Mouse (Mus musculus): ENCODE measurements around the gene Psors1c2. TPM values are rescaled to one million over a fixed set of nuclear protein-coding genes. Genes with fewer than 3 reads are reported as not detected.
A peak's percentile ranks its signal among the peaks of the same experiment; 100 is the strongest.

The Psors1c2 gene
- polyA plus RNA-seq, 1 experiment from 2014 or later, result 1.9 TPM

DNA sequence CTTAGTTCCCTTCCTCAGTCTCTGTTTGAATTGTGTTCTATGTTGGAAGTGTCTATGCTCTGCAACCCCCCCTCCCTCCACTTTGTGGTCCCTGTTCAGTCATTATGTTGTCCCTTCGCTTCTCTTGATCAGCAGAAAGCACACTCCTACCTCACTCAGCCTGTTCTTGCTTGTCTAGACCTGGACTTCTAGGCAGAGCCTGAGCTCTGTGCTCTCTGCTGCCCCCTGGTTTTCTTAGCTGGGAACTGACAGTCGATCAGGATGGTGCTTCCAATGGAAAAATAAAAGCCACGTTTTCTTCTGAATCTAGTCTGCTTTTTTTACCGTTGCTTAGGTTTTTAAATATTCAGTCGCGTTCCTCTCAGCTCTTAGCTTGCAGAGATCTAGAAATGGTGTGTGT is 1.3 kb downstream of the Psors1c2 start:
- peak; percentile 78 for ATAC-seq (ENCODE audit: low read depth)
- Histone ChIP-seq H3K27ac (replicated peaks; ENCODE audit: low read depth, low read length) (no peak overlapping the region), H3K27me3 (replicated peaks; ENCODE audit: control insufficient read depth, insufficient read depth, low read length) (no peaks in the 10 kb centered on the region), H3K4me3 (ENCODE audit: low read depth, low read length) (no peak overlapping the region), H3K4me2 (ENCODE audit: low read depth, low read length) (no peak overlapping the region), H3K36me3 (ENCODE audit: control insufficient read depth, insufficient read depth, low read length) (peaks cover 17% of the 10 kb centered on the region), H3K9me3 (ENCODE audit: control insufficient read depth, low read length) (no peaks in the 10 kb centered on the region), H3K9ac (ENCODE audit: low read depth, low read length) (no peak overlapping the region), H3K4me1 (ENCODE audit: control insufficient read depth, insufficient read depth, low read length) (no peaks in the 10 kb centered on the region)
- 9% methylated on average over 6 of the region's 6 CpGs for WGBS
- DNase-seq (ENCODE audit: low spot score), result peak; percentile 85

DNA sequence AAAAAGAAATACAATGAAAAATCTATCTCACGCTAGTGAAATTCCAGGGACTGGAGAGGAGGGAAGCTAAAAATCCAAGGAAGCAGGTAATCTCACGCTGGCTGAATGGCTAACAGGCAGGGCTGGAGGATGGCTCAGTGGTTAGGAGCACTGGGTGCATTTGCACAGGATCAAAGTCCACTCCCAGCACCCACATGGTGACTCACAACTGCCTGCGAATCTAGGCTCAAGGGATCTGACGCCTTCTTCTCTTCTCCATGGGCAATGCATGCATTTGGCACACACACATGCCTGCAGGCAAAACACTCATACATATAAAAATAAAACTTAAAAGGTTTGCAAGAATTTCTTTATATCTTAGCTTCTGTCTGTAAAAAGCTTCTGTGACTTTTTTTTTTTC is 4.4 kb downstream of the Psors1c2 start:
- no peak overlapping the region for H3K27ac ChIP-seq (replicated peaks; ENCODE audit: low read depth, low read length)
- H3K9ac ChIP-seq (ENCODE audit: low read depth, low read length), result no peak overlapping the region
- no peaks in the 10 kb centered on the region for H3K4me1 ChIP-seq (ENCODE audit: control insufficient read depth, insufficient read depth, low read length)
- H3K4me3 ChIP-seq (ENCODE audit: low read depth, low read length), result no peak overlapping the region
- no peaks in the 10 kb centered on the region for H3K36me3 ChIP-seq (ENCODE audit: control insufficient read depth, insufficient read depth, low read length)
- 83% methylated on average over 4 of the region's 4 CpGs for WGBS
- DNase-seq (ENCODE audit: low spot score), result no peak
- H3K4me2 ChIP-seq (ENCODE audit: low read depth, low read length), result no peak overlapping the region
- no peaks in the 10 kb centered on the region for H3K9me3 ChIP-seq (ENCODE audit: control insufficient read depth, low read length)
- H3K27me3 ChIP-seq (replicated peaks; ENCODE audit: control insufficient read depth, insufficient read depth, low read length), result no peaks in the 10 kb centered on the region
- ATAC-seq (ENCODE audit: low read depth), result no peak

DNA sequence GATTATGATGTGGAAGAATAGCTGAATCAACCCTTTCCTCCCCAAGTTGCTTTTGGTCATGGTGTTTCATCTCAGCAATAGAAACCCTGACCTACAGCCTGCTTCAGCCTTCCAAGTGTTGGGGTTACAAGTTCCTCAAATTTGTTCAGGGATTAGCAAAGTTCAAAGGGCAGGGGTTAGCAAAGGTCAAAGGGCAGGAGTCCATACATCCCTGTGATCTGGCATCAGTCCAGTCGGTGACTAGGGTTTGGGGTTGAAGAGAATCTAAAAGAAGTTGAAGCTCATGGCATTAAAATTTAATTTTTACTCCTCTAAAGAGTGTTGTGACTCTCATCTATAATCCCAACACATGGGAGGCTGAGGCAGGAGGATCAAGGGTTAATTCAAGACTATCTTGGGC is 5.5 kb downstream of the Psors1c2 start:
- ATAC-seq (ENCODE audit: low read depth) (no peak), DNase-seq (ENCODE audit: low spot score) (no peak)
- no peaks in the 10 kb centered on the region for H3K9me3 ChIP-seq (ENCODE audit: control insufficient read depth, low read length)
- no peak overlapping the region for H3K27ac ChIP-seq (replicated peaks; ENCODE audit: low read depth, low read length)
- no peak overlapping the region for H3K9ac ChIP-seq (ENCODE audit: low read depth, low read length)
- WGBS, result 74% methylated on average over 1 of the region's 1 CpGs
- no peaks in the 10 kb centered on the region for H3K27me3 ChIP-seq (replicated peaks; ENCODE audit: control insufficient read depth, insufficient read depth, low read length)
- no peaks in the 10 kb centered on the region for H3K4me1 ChIP-seq (ENCODE audit: control insufficient read depth, insufficient read depth, low read length)
- no peak overlapping the region for H3K4me2 ChIP-seq (ENCODE audit: low read depth, low read length)
- H3K36me3 ChIP-seq (ENCODE audit: control insufficient read depth, insufficient read depth, low read length), result no peaks in the 10 kb centered on the region
- H3K4me3 ChIP-seq (ENCODE audit: low read depth, low read length), result no peak overlapping the region

DNA sequence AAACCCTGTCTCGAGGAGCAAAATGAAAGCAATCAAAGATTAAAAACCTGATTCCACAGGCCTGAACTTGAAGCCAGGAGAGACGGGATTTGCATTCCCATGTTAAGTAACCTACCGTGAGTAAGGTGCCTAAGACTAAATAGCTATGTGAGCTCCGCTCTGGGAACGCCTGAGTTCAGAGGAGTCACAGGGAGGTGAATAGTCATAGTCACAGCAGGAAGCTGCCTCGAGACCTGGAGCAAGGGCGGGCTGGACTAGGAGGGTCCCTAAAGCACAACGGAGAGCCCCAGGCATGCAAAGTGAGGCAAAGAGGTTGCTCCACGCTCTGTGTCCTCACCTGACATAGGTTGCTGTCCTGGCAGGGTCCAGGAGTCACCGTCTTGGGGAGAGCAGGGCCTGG is 6.5 kb downstream of the Psors1c2 start:
- Histone ChIP-seq H3K36me3 (ENCODE audit: control insufficient read depth, insufficient read depth, low read length) (no peaks in the 10 kb centered on the region), H3K27me3 (replicated peaks; ENCODE audit: control insufficient read depth, insufficient read depth, low read length) (no peaks in the 10 kb centered on the region), H3K4me3 (ENCODE audit: low read depth, low read length) (no peak overlapping the region), H3K9ac (ENCODE audit: low read depth, low read length) (no peak overlapping the region), H3K9me3 (ENCODE audit: control insufficient read depth, low read length) (no peaks in the 10 kb centered on the region), H3K27ac (replicated peaks; ENCODE audit: low read depth, low read length) (no peak overlapping the region), H3K4me2 (ENCODE audit: low read depth, low read length) (no peak overlapping the region), H3K4me1 (ENCODE audit: control insufficient read depth, insufficient read depth, low read length) (no peaks in the 10 kb centered on the region)
- DNase-seq (ENCODE audit: low spot score) (no peak), ATAC-seq (ENCODE audit: low read depth) (no peak)
- 45% methylated on average over 10 of the region's 10 CpGs for WGBS

DNA sequence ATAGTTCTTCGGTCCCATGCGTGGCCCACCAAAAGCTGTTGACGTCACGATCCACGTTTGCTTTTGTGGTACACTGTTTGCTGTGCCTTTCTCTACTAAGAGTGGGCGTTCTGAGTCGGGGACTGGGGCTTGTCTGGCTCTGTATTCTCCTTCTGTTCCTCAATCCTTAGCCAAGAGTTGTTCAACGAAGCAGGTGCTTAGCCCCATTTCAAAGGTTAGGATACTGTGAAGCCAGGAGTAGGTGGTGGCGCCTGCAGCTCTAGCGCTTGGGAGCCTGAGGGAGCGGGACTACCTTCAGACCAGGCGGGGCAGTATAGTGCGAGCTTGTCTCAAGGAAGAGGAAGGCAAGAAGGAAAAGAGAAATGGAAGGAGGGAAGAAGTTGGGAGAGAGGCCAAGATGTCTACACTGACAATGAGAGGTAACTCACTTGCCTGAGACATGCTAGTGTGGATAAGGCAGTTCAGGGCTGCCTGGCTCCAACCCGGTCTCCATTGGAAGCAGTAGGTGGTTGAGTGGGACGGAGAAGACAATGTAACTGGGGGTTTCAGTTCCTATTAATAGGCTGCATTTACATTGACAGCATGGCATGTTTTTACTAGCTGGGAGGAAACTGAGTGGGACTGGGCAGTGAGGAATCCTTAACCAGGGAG is 9.9 kb downstream of the Psors1c2 start:
- DNase-seq (ENCODE audit: low spot score), result no peak
- WGBS, result 78% methylated on average over 15 of the region's 15 CpGs
- no peaks in the 10 kb centered on the region for H3K4me1 ChIP-seq (ENCODE audit: control insufficient read depth, insufficient read depth, low read length)
- no peak for ATAC-seq (ENCODE audit: low read depth)
- H3K27ac ChIP-seq (replicated peaks; ENCODE audit: low read depth, low read length), result no peak overlapping the region
- no peak overlapping the region for H3K9ac ChIP-seq (ENCODE audit: low read depth, low read length)
- no peaks in the 10 kb centered on the region for H3K9me3 ChIP-seq (ENCODE audit: control insufficient read depth, low read length)
- no peak overlapping the region for H3K4me2 ChIP-seq (ENCODE audit: low read depth, low read length)
- H3K36me3 ChIP-seq (ENCODE audit: control insufficient read depth, insufficient read depth, low read length), result no peaks in the 10 kb centered on the region
- H3K27me3 ChIP-seq (replicated peaks; ENCODE audit: control insufficient read depth, insufficient read depth, low read length), result no peaks in the 10 kb centered on the region
- no peak overlapping the region for H3K4me3 ChIP-seq (ENCODE audit: low read depth, low read length)

DNA sequence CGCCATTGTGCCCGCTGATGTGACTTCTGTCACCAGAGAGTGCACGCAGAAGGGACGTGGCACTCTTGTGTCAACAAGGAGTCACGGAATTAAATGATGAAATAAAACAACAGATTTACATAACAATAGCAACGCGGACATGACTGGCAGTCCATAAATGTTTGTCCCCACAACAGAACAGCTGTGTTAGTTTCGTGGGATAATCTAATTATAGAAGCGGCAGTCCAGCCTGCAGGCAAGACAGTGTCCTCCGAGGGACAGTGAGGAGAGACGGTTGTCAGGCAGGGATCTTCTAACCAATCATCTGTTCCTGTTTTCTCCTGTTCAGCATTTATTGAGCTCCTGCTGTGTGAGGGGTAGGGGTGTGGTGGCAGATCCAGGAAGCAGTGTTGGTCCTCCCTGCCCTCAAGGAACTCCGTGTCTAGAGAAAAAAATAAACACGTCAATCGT is 10.4 kb downstream of the Psors1c2 start:
- H3K36me3 ChIP-seq (ENCODE audit: control insufficient read depth, insufficient read depth, low read length), result no peaks in the 10 kb centered on the region
- no peak overlapping the region for H3K9ac ChIP-seq (ENCODE audit: low read depth, low read length)
- DNase-seq (ENCODE audit: low spot score) (peak; percentile 29), ATAC-seq (ENCODE audit: low read depth) (no peak)
- no peaks in the 10 kb centered on the region for H3K27me3 ChIP-seq (replicated peaks; ENCODE audit: control insufficient read depth, insufficient read depth, low read length)
- no peak overlapping the region for H3K4me3 ChIP-seq (ENCODE audit: low read depth, low read length)
- H3K9me3 ChIP-seq (ENCODE audit: control insufficient read depth, low read length), result no peaks in the 10 kb centered on the region
- 33% methylated on average over 14 of the region's 14 CpGs for WGBS
- no peaks in the 10 kb centered on the region for H3K4me1 ChIP-seq (ENCODE audit: control insufficient read depth, insufficient read depth, low read length)
- H3K27ac ChIP-seq (replicated peaks; ENCODE audit: low read depth, low read length), result no peak overlapping the region
- no peak overlapping the region for H3K4me2 ChIP-seq (ENCODE audit: low read depth, low read length)

DNA sequence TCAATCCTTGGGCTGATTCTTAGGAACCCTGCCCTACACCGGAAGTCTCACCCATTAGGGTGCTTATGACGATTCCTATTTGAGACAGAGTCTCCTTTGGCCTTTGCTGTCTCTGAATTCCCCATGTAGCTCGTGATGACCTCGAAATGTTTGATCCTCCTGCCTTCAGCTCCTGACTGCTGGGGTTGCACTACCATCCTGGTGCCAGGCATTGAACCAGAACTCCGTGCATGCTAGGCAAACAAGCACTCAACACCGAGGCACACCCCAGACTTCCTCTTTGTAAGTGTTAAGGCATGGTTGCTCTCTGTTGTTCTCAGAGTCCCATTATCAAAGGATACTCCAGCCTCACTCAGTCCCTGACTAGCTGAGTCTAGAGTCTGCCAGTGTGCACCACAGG is 11.0 kb downstream of the Psors1c2 start:
- Histone ChIP-seq H3K4me1 (ENCODE audit: control insufficient read depth, insufficient read depth, low read length) (peaks cover 5% of the 10 kb centered on the region; the same call in 1 of the 2 replicates), H3K27me3 (replicated peaks; ENCODE audit: control insufficient read depth, insufficient read depth, low read length) (no peaks in the 10 kb centered on the region), H3K9me3 (ENCODE audit: control insufficient read depth, low read length) (no peaks in the 10 kb centered on the region), H3K4me3 (ENCODE audit: low read depth, low read length) (no peak overlapping the region), H3K36me3 (ENCODE audit: control insufficient read depth, insufficient read depth, low read length) (no peaks in the 10 kb centered on the region), H3K27ac (replicated peaks; ENCODE audit: low read depth, low read length) (no peak overlapping the region), H3K4me2 (ENCODE audit: low read depth, low read length) (no peak overlapping the region), H3K9ac (ENCODE audit: low read depth, low read length) (no peak overlapping the region)
- DNase-seq (ENCODE audit: low spot score) (no peak), ATAC-seq (ENCODE audit: low read depth) (no peak)
- WGBS, result 71% methylated on average over 6 of the region's 6 CpGs

DNA sequence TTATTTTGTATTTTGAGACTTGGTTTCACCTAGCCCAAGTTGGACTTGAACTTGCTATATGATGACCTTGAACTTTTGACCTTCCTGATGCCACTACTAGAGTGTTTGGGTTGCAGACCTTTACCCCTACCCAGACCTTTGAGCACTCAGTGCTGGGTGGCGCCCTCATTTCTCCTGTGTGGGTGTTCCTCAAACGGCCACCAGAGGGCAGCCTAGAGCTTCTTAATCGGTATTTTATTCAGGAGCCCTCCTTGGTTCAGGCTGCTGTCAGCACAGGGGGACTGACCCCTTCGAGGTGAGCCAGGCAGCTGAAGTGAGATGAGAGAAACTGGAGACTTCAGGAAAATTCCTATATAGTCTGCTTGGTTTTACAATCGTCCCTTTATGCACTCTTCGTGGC is 11.7 kb downstream of the Psors1c2 start:
- 30% methylated on average over 6 of the region's 6 CpGs for WGBS

DNA sequence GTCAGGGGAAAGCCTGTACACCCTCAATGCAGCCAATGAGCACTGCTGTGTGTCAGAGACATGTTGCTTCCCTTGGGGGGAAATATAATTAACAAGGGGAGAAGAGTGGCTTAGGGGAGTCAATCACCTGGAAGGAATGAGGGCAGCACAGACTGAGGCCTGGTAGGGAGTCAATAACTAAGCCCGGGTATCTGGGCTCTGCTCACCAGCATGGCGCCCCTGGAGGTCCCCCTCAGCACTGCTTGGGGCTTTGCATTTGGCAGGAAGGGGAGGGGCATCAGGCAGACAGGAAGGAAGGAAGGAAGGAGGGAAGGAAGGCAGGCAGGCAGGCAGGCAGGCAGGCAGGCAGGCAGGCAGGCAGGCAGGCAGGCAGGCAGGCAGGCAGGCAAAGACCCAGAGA is 14.5 kb downstream of the Psors1c2 start:
- Histone ChIP-seq H3K36me3 (ENCODE audit: control insufficient read depth, insufficient read depth, low read length) (no peaks in the 10 kb centered on the region), H3K27me3 (replicated peaks; ENCODE audit: control insufficient read depth, insufficient read depth, low read length) (no peaks in the 10 kb centered on the region), H3K4me1 (ENCODE audit: control insufficient read depth, insufficient read depth, low read length) (peaks cover 17% of the 10 kb centered on the region; the same call in 1 of the 2 replicates), H3K9ac (ENCODE audit: low read depth, low read length) (no peak overlapping the region), H3K4me2 (ENCODE audit: low read depth, low read length) (no peak overlapping the region), H3K4me3 (ENCODE audit: low read depth, low read length) (no peak overlapping the region), H3K27ac (replicated peaks; ENCODE audit: low read depth, low read length) (no peak overlapping the region), H3K9me3 (ENCODE audit: control insufficient read depth, low read length) (no peaks in the 10 kb centered on the region)
- DNase-seq (ENCODE audit: low spot score) (no peak), ATAC-seq (ENCODE audit: low read depth) (no peak)
- 69% methylated on average over 2 of the region's 2 CpGs for WGBS

More for the DNA sequence above, 11.7 kb downstream of the Psors1c2 start:
- no peak for ATAC-seq (ENCODE audit: low read depth)
- Histone ChIP-seq H3K36me3 (ENCODE audit: control insufficient read depth, insufficient read depth, low read length) (no peaks in the 10 kb centered on the region), H3K4me1 (ENCODE audit: control insufficient read depth, insufficient read depth, low read length) (peaks cover 10% of the 10 kb centered on the region; the same call in 1 of the 2 replicates), H3K27me3 (replicated peaks; ENCODE audit: control insufficient read depth, insufficient read depth, low read length) (no peaks in the 10 kb centered on the region), H3K27ac (replicated peaks; ENCODE audit: low read depth, low read length) (no peak overlapping the region), H3K9ac (ENCODE audit: low read depth, low read length) (no peak overlapping the region), H3K4me3 (ENCODE audit: low read depth, low read length) (no peak overlapping the region), H3K9me3 (ENCODE audit: control insufficient read depth, low read length) (no peaks in the 10 kb centered on the region), H3K4me2 (ENCODE audit: low read depth, low read length) (no peak overlapping the region)
- DNase-seq (ENCODE audit: low spot score), result no peak
